Mouse (Mus musculus): ENCODE data around the gene Iqschfp. TPM values are rescaled to one million over a fixed set of nuclear protein-coding genes. Genes with fewer than 3 reads are reported as not detected.

Iqschfp gene
- polyA plus RNA-seq, 1 experiment from 2014 or later, result 7.6 TPM

DNA sequence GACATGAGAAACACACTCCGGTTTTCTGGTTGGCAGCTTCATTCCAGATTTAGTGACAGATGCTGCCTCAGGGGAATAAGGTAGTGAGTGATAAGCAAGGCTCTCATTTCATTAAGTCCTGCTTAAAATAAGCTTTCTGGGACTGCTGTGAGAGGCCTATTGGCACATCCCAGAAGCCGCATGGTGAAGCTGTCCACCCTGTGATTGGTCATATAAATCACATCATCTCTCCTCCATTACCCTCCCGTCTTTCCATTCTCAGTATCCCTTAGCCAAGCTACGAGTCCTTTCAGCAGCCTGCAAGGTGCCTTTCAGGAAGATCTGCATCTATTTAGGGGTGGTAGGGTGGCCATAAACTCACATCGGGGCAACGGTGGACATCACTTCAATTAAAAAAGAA, 458.6 kb downstream of the Iqschfp start:
- 71% methylated on average over 6 of the region's 6 CpGs for WGBS
- 0 out of 2 replicates have a peak, but pooled peaks have one; percentile 2 for ATAC-seq (ENCODE audit: low FRiP score, low TSS enrichment)
- Histone ChIP-seq H3K9me3 (ENCODE audit: control insufficient read depth, low read length) (no peaks in the 10 kb centered on the region), H3K9ac (replicated peaks; ENCODE audit: low read length) (no peak overlapping the region), H3K27me3 (ENCODE audit: control insufficient read depth, insufficient read depth, low read length) (no peaks in the 10 kb centered on the region), H3K36me3 (ENCODE audit: control insufficient read depth, insufficient read depth, low read length) (no peaks in the 10 kb centered on the region), H3K27ac (replicated peaks; ENCODE audit: low read depth, low read length) (no peak overlapping the region), H3K4me1 (ENCODE audit: control insufficient read depth, insufficient read depth, low read length) (no peaks in the 10 kb centered on the region), H3K4me3 (replicated peaks; ENCODE audit: low read depth, low read length) (no peak overlapping the region), H3K4me2 (ENCODE audit: low read length) (no peak overlapping the region)
- peak; percentile 43 for DNase-seq

DNA sequence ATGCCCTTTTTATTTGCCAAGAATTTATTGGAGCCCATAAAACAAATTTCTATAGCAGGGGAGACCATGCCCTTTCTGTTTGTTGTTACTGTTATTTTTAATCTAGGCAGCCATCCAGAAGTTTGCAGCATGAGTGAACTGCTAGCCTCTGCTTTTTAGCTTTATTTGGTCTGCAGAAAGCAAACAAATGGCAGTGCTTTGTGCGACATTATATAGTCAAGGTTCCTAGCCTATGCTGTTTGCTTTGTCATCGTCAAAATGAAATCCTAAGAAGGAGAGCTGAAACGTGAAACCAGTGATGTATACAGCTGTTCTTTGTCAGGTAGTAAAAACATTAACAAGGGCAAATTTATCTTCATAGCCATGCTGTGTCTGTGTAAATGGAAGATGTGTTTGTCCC, 459.4 kb downstream of the Iqschfp start:
- Histone ChIP-seq H3K4me1 (ENCODE audit: control insufficient read depth, insufficient read depth, low read length) (no peaks in the 10 kb centered on the region), H3K36me3 (ENCODE audit: control insufficient read depth, insufficient read depth, low read length) (no peaks in the 10 kb centered on the region), H3K27me3 (ENCODE audit: control insufficient read depth, insufficient read depth, low read length) (no peaks in the 10 kb centered on the region), H3K9me3 (ENCODE audit: control insufficient read depth, low read length) (no peaks in the 10 kb centered on the region), H3K27ac (replicated peaks; ENCODE audit: low read depth, low read length) (no peak overlapping the region), H3K9ac (replicated peaks; ENCODE audit: low read length) (no peak overlapping the region), H3K4me3 (replicated peaks; ENCODE audit: low read depth, low read length) (no peak overlapping the region), H3K4me2 (ENCODE audit: low read length) (no peak overlapping the region)
- DNase-seq (peak; percentile 8), ATAC-seq (ENCODE audit: low FRiP score, low TSS enrichment) (no peak)
- WGBS, result 68% methylated on average over 3 of the region's 3 CpGs

DNA sequence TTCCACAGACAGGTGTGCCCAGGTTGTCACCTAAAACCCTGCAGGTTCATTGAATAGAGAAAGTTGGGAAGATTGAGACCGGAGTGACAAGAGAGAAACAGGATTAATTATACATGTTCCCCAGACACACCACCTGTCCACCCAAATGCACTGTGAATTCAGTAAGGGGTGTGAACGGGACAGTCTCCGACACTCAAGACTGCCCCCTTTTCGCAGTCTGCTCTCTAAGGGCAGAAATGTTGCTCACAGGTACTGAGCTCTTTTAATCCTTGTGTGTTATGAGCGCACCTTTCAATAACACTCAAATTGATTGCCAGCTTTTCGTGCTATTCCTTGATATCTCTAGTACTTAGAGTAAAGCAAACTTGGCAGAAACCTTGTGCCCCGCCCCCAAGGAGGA, 460.9 kb downstream of the Iqschfp start:
- Histone ChIP-seq H3K9me3 (ENCODE audit: control insufficient read depth, low read length) (no peaks in the 10 kb centered on the region), H3K4me1 (ENCODE audit: control insufficient read depth, insufficient read depth, low read length) (no peaks in the 10 kb centered on the region), H3K27ac (replicated peaks; ENCODE audit: low read depth, low read length) (no peak overlapping the region), H3K4me2 (ENCODE audit: low read length) (no peak overlapping the region), H3K9ac (replicated peaks; ENCODE audit: low read length) (no peak overlapping the region), H3K4me3 (replicated peaks; ENCODE audit: low read depth, low read length) (no peak overlapping the region), H3K27me3 (ENCODE audit: control insufficient read depth, insufficient read depth, low read length) (no peaks in the 10 kb centered on the region), H3K36me3 (ENCODE audit: control insufficient read depth, insufficient read depth, low read length) (no peaks in the 10 kb centered on the region)
- ATAC-seq (ENCODE audit: low FRiP score, low TSS enrichment) (no peak), DNase-seq (no peak)
- WGBS, result 88% methylated on average over 7 of the region's 7 CpGs

- 74% methylated on average over 3 of the region's 3 CpGs for WGBS
- no peak for ATAC-seq (ENCODE audit: low FRiP score, low TSS enrichment)
These were observed 461.5 kb downstream of the Iqschfp start for GRCm38 (mm10) chr3:68353492-68353891.

DNA sequence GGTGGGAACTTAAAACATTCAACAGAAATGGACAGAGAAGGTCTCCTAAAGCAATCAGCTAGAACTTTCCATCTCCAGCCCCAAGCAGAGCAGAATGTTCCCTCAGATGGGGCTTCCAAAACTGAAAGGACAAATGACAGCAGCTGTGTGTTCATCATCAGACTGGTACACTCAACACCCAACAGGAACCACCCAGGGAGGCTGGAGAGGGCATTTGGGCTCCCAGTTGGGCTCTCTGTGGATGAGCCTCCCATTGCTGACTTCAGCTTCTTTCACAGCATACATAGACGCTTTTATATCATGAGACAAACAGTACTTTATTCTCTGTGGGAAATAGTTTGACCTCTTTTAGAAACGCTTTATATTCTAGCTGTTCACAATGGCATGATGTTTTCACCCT, 464.5 kb downstream of the Iqschfp start:
- H3K9me3 ChIP-seq (ENCODE audit: control insufficient read depth, low read length), result no peaks in the 10 kb centered on the region
- H3K36me3 ChIP-seq (ENCODE audit: control insufficient read depth, insufficient read depth, low read length), result no peaks in the 10 kb centered on the region
- no peak for DNase-seq
- H3K27ac ChIP-seq (replicated peaks; ENCODE audit: low read depth, low read length), result no peak overlapping the region
- no peak overlapping the region for H3K4me2 ChIP-seq (ENCODE audit: low read length)
- 84% methylated on average over 2 of the region's 2 CpGs for WGBS
- H3K9ac ChIP-seq (replicated peaks; ENCODE audit: low read length), result no peak overlapping the region
- ATAC-seq (ENCODE audit: low FRiP score, low TSS enrichment), result no peak
- no peaks in the 10 kb centered on the region for H3K27me3 ChIP-seq (ENCODE audit: control insufficient read depth, insufficient read depth, low read length)
- H3K4me3 ChIP-seq (replicated peaks; ENCODE audit: low read depth, low read length), result no peak overlapping the region
- no peaks in the 10 kb centered on the region for H3K4me1 ChIP-seq (ENCODE audit: control insufficient read depth, insufficient read depth, low read length)

More at GRCm38 (mm10) chr3:68353492-68353891, 461.5 kb downstream of the Iqschfp start:
- Histone ChIP-seq H3K36me3 (ENCODE audit: control insufficient read depth, insufficient read depth, low read length) (no peaks in the 10 kb centered on the region), H3K4me3 (replicated peaks; ENCODE audit: low read depth, low read length) (no peak overlapping the region), H3K9me3 (ENCODE audit: control insufficient read depth, low read length) (no peaks in the 10 kb centered on the region), H3K27ac (replicated peaks; ENCODE audit: low read depth, low read length) (no peak overlapping the region), H3K27me3 (ENCODE audit: control insufficient read depth, insufficient read depth, low read length) (no peaks in the 10 kb centered on the region), H3K4me1 (ENCODE audit: control insufficient read depth, insufficient read depth, low read length) (no peaks in the 10 kb centered on the region), H3K9ac (replicated peaks; ENCODE audit: low read length) (no peak overlapping the region), H3K4me2 (ENCODE audit: low read length) (no peak overlapping the region)
- no peak for DNase-seq

- no peak overlapping the region for H3K4me2 ChIP-seq (ENCODE audit: low read length)
- ATAC-seq (ENCODE audit: low FRiP score, low TSS enrichment), result no peak
These were observed 476.0 kb downstream of the Iqschfp start for GRCm38 (mm10) chr3:68368029-68368428.

GRCm38 (mm10) chr3:68372925-68373324, 480.9 kb downstream of the Iqschfp start:
- no peak overlapping the region for H3K4me2 ChIP-seq (ENCODE audit: low read length)

More at GRCm38 (mm10) chr3:68368029-68368428, 476.0 kb downstream of the Iqschfp start:
- no peaks in the 10 kb centered on the region for H3K4me1 ChIP-seq (ENCODE audit: control insufficient read depth, insufficient read depth, low read length)
- H3K27ac ChIP-seq (replicated peaks; ENCODE audit: low read depth, low read length), result no peak overlapping the region
- DNase-seq, result no peak
- H3K27me3 ChIP-seq (ENCODE audit: control insufficient read depth, insufficient read depth, low read length), result no peaks in the 10 kb centered on the region
- H3K4me3 ChIP-seq (replicated peaks; ENCODE audit: low read depth, low read length), result no peak overlapping the region
- no peaks in the 10 kb centered on the region for H3K36me3 ChIP-seq (ENCODE audit: control insufficient read depth, insufficient read depth, low read length)
- H3K9ac ChIP-seq (replicated peaks; ENCODE audit: low read length), result no peak overlapping the region
- no peaks in the 10 kb centered on the region; the same call in 1 of the 2 replicates for H3K9me3 ChIP-seq (ENCODE audit: control insufficient read depth, low read length)

DNA sequence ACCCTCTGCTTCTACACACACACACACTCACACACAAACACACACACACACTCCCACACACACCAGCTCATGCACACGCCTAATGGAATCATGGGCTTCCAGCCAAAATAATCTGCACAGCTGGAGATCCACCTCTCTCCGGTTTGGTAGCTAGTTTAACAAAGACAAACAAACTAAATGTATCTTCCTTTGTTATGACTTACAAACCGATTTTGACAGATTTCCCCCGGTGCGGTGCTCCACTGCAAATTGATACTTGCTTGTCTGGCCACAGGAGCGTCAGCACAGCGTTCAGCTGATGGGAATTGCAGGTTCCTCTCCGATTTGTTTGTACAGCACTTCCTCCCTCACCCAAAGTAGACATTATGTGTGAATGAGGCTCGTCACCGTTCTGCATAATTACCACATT, 483.1 kb downstream of the Iqschfp start:
- WGBS, result 64% methylated on average over 10 of the region's 10 CpGs
- H3K9me3 ChIP-seq (ENCODE audit: control insufficient read depth, low read length), result no peaks in the 10 kb centered on the region; the same call in 1 of the 2 replicates
- H3K27ac ChIP-seq (replicated peaks; ENCODE audit: low read depth, low read length), result no peak overlapping the region
- H3K4me2 ChIP-seq (ENCODE audit: low read length), result no peak overlapping the region
- ATAC-seq (ENCODE audit: low FRiP score, low TSS enrichment), result no peak
- H3K27me3 ChIP-seq (ENCODE audit: control insufficient read depth, insufficient read depth, low read length), result no peaks in the 10 kb centered on the region
- DNase-seq, result no peak
- no peak overlapping the region for H3K9ac ChIP-seq (replicated peaks; ENCODE audit: low read length)
- no peaks in the 10 kb centered on the region for H3K36me3 ChIP-seq (ENCODE audit: control insufficient read depth, insufficient read depth, low read length)
- no peak overlapping the region for H3K4me3 ChIP-seq (replicated peaks; ENCODE audit: low read depth, low read length)
- 0 out of 2 replicates have a peak, but pooled peaks cover 6% of the 10 kb centered on the region for H3K4me1 ChIP-seq (ENCODE audit: control insufficient read depth, insufficient read depth, low read length)

More at GRCm38 (mm10) chr3:68372925-68373324, 480.9 kb downstream of the Iqschfp start:
- ATAC-seq (ENCODE audit: low FRiP score, low TSS enrichment) (no peak), DNase-seq (no peak)
- 0 out of 2 replicates have a peak, but pooled peaks cover 6% of the 10 kb centered on the region for H3K4me1 ChIP-seq (ENCODE audit: control insufficient read depth, insufficient read depth, low read length)
- H3K9ac ChIP-seq (replicated peaks; ENCODE audit: low read length), result no peak overlapping the region
- no peaks in the 10 kb centered on the region; the same call in 1 of the 2 replicates for H3K9me3 ChIP-seq (ENCODE audit: control insufficient read depth, low read length)
- H3K27ac ChIP-seq (replicated peaks; ENCODE audit: low read depth, low read length), result no peak overlapping the region
- no peaks in the 10 kb centered on the region for H3K36me3 ChIP-seq (ENCODE audit: control insufficient read depth, insufficient read depth, low read length)
- H3K4me3 ChIP-seq (replicated peaks; ENCODE audit: low read depth, low read length), result no peak overlapping the region
- H3K27me3 ChIP-seq (ENCODE audit: control insufficient read depth, insufficient read depth, low read length), result no peaks in the 10 kb centered on the region
- no CpG with 5 or more reads among the region's 1 CpGs for WGBS

DNA sequence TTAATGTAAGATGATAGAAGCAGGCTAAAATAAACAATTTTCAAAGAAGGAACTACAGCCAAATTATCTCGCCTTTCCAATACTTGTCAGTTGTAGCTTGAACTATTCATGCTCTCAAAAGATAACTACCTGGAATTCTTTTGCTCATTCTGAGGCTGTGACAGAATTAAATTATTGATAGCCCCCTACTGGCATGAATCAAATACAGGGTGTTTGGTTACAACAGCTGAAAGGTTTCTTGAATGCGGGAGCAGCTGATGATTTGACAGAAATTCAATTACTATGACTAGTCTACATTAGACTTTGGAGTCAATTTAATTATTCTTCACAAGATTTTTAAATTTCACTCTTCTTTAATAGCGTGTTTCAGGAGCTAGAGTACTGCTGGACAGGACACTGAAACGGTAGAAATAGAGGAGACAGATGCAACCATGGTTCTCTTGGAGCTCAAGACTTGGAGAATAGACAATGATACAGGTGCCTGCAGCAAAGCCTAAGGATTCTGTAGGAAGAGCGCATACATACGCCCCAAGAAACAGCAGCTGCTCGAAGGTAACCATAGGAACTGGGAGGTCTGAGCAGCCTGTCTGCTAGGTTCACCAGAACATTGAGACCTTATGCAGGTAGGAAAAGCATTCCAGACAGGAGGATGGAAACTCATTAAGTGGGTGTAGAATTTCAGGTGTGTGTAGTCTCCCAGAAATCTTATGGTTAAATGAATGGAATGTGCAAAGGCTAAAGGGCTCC, 485.6 kb downstream of the Iqschfp start:
- no peaks in the 10 kb centered on the region for H3K9me3 ChIP-seq (ENCODE audit: control insufficient read depth, low read length)
- 0 out of 2 replicates have a peak, but pooled peaks cover 6% of the 10 kb centered on the region for H3K4me1 ChIP-seq (ENCODE audit: control insufficient read depth, insufficient read depth, low read length)
- H3K27ac ChIP-seq (replicated peaks; ENCODE audit: low read depth, low read length), result no peak overlapping the region
- WGBS, result 63% methylated on average over 7 of the region's 7 CpGs
- H3K9ac ChIP-seq (replicated peaks; ENCODE audit: low read length), result no peak overlapping the region
- ATAC-seq (ENCODE audit: low FRiP score, low TSS enrichment), result no peak
- H3K4me2 ChIP-seq (ENCODE audit: low read length), result no peak overlapping the region
- no peak overlapping the region for H3K4me3 ChIP-seq (replicated peaks; ENCODE audit: low read depth, low read length)
- H3K36me3 ChIP-seq (ENCODE audit: control insufficient read depth, insufficient read depth, low read length), result no peaks in the 10 kb centered on the region
- peak; percentile 48 for DNase-seq
- H3K27me3 ChIP-seq (ENCODE audit: control insufficient read depth, insufficient read depth, low read length), result no peaks in the 10 kb centered on the region

Measured in midbrain, embryonic 14.5 days (tissue).